Mouse (Mus musculus) E14TG2a.4 (cell line): ENCODE results near the gene Zfp697.
"Not testable (repeated sequence)": the region's sequence is repeated elsewhere in the genome, so short reads cannot be mapped to it uniquely, and the experiment has no call there.

Experiments
- CTCF ChIP-seq: conservative IDR thresholded peaks from 2 replicates; pipeline ENCODE4 v1.5.1; 2014; ENCODE audit warnings: low read length
- NANOG ChIP-seq: IDR thresholded peaks from 2 replicates; pipeline ENCODE4 v1.6.1; 2014; ENCODE audit warnings: borderline replicate concordance, low read length, mixed read lengths

- not testable (repeated sequence) for TF ChIP-seq CTCF, NANOG
Observed at GRCm38 (mm10) chr3:98471499-98471898, 89.2 kb downstream of the Zfp697 start.
